Mouse (Mus musculus) intestine, embryonic 14.5 days (tissue): ENCODE results near the gene Tspan9. TPM values are rescaled to one million over a fixed set of nuclear protein-coding genes. Genes with fewer than 3 reads are reported as not detected.
A peak's percentile ranks its signal among the peaks of the same experiment; 100 is the strongest.

ENCODE experiments used
- ATAC-seq: fragments of 200-750 bp; cut with Nextera tagmentation; replicated peaks from 2 replicates; pipeline ENCODE4 v1.8.0; 2017; ENCODE audit warnings: low read depth, moderate number of reproducible peaks, moderate TSS enrichment, moderate library complexity; ENCODE audit not compliant: low FRiP score, low TSS enrichment
- DNase-seq: peaks from one replicate; pipeline ENCODE4 v3.0.0-alpha.2; 2018; ENCODE audit warnings: low spot score
- H3K27ac ChIP-seq: fragments of 300-500 bp; sonication (generic); 2 replicates; pipeline ENCODE4 v1.5.1; 2014; ENCODE audit warnings: low read depth, mild to moderate bottlenecking, control low read depth
- H3K27me3 ChIP-seq: fragments of 300-500 bp; sonication (generic); replicated peaks from 2 replicates; pipeline ENCODE4 v1.6.1; 2014; ENCODE audit warnings: low read length, control low read depth; ENCODE audit not compliant: control insufficient read depth, insufficient read depth
- H3K36me3 ChIP-seq: fragments of 300-500 bp; sonication (generic); 2 replicates; pipeline ENCODE4 v1.6.1; 2014; ENCODE audit warnings: low read length, control low read depth; ENCODE audit not compliant: control insufficient read depth, insufficient read depth
- H3K4me1 ChIP-seq: fragments of 300-500 bp; sonication (generic); replicated peaks from 2 replicates; pipeline ENCODE4 v1.6.1; 2014; ENCODE audit warnings: low read length, control low read depth, mixed read lengths; ENCODE audit not compliant: control insufficient read depth, insufficient read depth
- H3K4me2 ChIP-seq: fragments of 300-500 bp; sonication (generic); 2 replicates; pipeline ENCODE4 v1.6.1; 2014; ENCODE audit warnings: low read length
- H3K4me3 ChIP-seq: fragments of 300-500 bp; sonication (generic); 2 replicates; pipeline ENCODE4 v1.5.1; 2014; ENCODE audit warnings: low read depth, low read length, control low read depth, mixed read lengths
- H3K9ac ChIP-seq: fragments of 300-500 bp; sonication (generic); 2 replicates; pipeline ENCODE4 v1.6.1; 2014; ENCODE audit warnings: mild to moderate bottlenecking, low read length
- H3K9me3 ChIP-seq: fragments of 300-500 bp; sonication (generic); 2 replicates; pipeline ENCODE4 v1.6.1; 2016; ENCODE audit warnings: low read length, control low read depth; ENCODE audit not compliant: control insufficient read depth
- WGBS: fragments of 180-500 bp; shearing (Covaris S2); extraction: QIAGEN DNeasy Blood & Tissue Kit; methylation state at CpG from one replicate; pipeline ENCODE4 v1.1.7; 2014; 5-methylcytosine and 5-hydroxymethylcytosine counted together
- polyA plus RNA-seq: library from polyadenylated mRNA; unstranded; fragments of >200 nt; fragmentation: Nextera tagmentation; extraction: Ambion mirVana; gene quantifications from 2 replicates; pipeline ENCODE4 v1.2.1, GENCODE M21; 2014

Tspan9 gene
- polyA plus RNA-seq, 1 experiment from 2014 or later, result 113 TPM

- H3K4me3 ChIP-seq, result no peak overlapping the region
- no peak overlapping the region for H3K9ac ChIP-seq
- no peaks in the 10 kb centered on the region for H3K9me3 ChIP-seq
- no peak for DNase-seq
- WGBS, result 82% methylated on average over 19 of the region's 19 CpGs
- H3K27me3 ChIP-seq, result no peaks in the 10 kb centered on the region
- H3K27ac ChIP-seq, result no peak overlapping the region
- ATAC-seq, result no peak
- no peak overlapping the region for H3K4me2 ChIP-seq
- H3K4me1 ChIP-seq, result peaks cover 22% of the 10 kb centered on the region
- 0 out of 2 replicates have a peak, but pooled peaks cover 3% of the 10 kb centered on the region for H3K36me3 ChIP-seq
Measured at GRCm38 (mm10) chr6:128070072-128070872, 73.1 kb downstream of the Tspan9 start.

GRCm38 (mm10) chr6:128068144-128068543 lies 75.2 kb downstream of the Tspan9 start:
- no peak for ATAC-seq
- H3K4me2 ChIP-seq, result no peak overlapping the region
- no peaks in the 10 kb centered on the region for H3K27me3 ChIP-seq
- no peak for DNase-seq
- no peaks in the 10 kb centered on the region for H3K9me3 ChIP-seq
- H3K4me3 ChIP-seq, result no peak overlapping the region
- no peak overlapping the region for H3K27ac ChIP-seq
- 93% methylated on average over 8 of the region's 8 CpGs for WGBS
- peaks cover 6% of the 10 kb centered on the region; the same call in 1 of the 2 replicates for H3K36me3 ChIP-seq
- H3K9ac ChIP-seq, result no peak overlapping the region
- H3K4me1 ChIP-seq, result peaks cover 17% of the 10 kb centered on the region

GRCm38 (mm10) chr6:128065982-128066381 lies 77.4 kb downstream of the Tspan9 start:
- no peak overlapping the region for H3K9ac ChIP-seq
- 0 out of 2 replicates have a peak, but pooled peaks have one; percentile 51 for ATAC-seq
- H3K4me1 ChIP-seq, result peaks cover 17% of the 10 kb centered on the region
- H3K4me2 ChIP-seq, result no peak overlapping the region
- 20% methylated on average over 7 of the region's 7 CpGs for WGBS
- no peak overlapping the region for H3K4me3 ChIP-seq
- H3K27ac ChIP-seq, result peak overlapping the region; percentile 29; the same call in 1 of the 2 replicates
- no peaks in the 10 kb centered on the region for H3K27me3 ChIP-seq
- H3K9me3 ChIP-seq, result no peaks in the 10 kb centered on the region
- no peak for DNase-seq
- peaks cover 6% of the 10 kb centered on the region; the same call in 1 of the 2 replicates for H3K36me3 ChIP-seq

- Histone ChIP-seq H3K4me3 (no peak overlapping the region), H3K36me3 (peaks cover 6% of the 10 kb centered on the region; the same call in 1 of the 2 replicates), H3K9ac (no peak overlapping the region), H3K4me1 (peaks cover 17% of the 10 kb centered on the region), H3K27me3 (no peaks in the 10 kb centered on the region), H3K9me3 (no peaks in the 10 kb centered on the region), H3K4me2 (no peak overlapping the region), H3K27ac (no peak overlapping the region)
- DNase-seq, result no peak
- no peak for ATAC-seq
- 81% methylated on average over 1 of the region's 1 CpGs for WGBS
Measured at GRCm38 (mm10) chr6:128063501-128063900, 79.9 kb downstream of the Tspan9 start.

GRCm38 (mm10) chr6:128062784-128063183 lies 80.6 kb downstream of the Tspan9 start:
- Histone ChIP-seq H3K4me3 (no peak overlapping the region), H3K27me3 (no peaks in the 10 kb centered on the region), H3K27ac (no peak overlapping the region), H3K4me2 (no peak overlapping the region), H3K9me3 (no peaks in the 10 kb centered on the region), H3K4me1 (peaks cover 17% of the 10 kb centered on the region), H3K36me3 (peaks cover 6% of the 10 kb centered on the region; the same call in 1 of the 2 replicates), H3K9ac (no peak overlapping the region)
- no peak for DNase-seq
- WGBS, result 87% methylated on average over 6 of the region's 6 CpGs
- no peak for ATAC-seq

- Histone ChIP-seq H3K9me3 (no peaks in the 10 kb centered on the region), H3K9ac (no peak overlapping the region), H3K27me3 (no peaks in the 10 kb centered on the region), H3K36me3 (peaks cover 3% of the 10 kb centered on the region; the same call in 1 of the 2 replicates), H3K4me3 (no peak overlapping the region), H3K4me2 (no peak overlapping the region), H3K4me1 (peaks cover 17% of the 10 kb centered on the region), H3K27ac (no peak overlapping the region)
- ATAC-seq (no peak), DNase-seq (no peak)
- 87% methylated on average over 13 of the region's 13 CpGs for WGBS
Measured at GRCm38 (mm10) chr6:128062216-128062615, 81.2 kb downstream of the Tspan9 start.

- H3K9ac ChIP-seq, result no peak overlapping the region
- H3K27me3 ChIP-seq, result no peaks in the 10 kb centered on the region
- H3K4me3 ChIP-seq, result no peak overlapping the region
- DNase-seq (no peak), ATAC-seq (no peak)
- no peak overlapping the region for H3K27ac ChIP-seq
- H3K4me1 ChIP-seq, result peaks cover 13% of the 10 kb centered on the region
- no peak overlapping the region for H3K4me2 ChIP-seq
- no peaks in the 10 kb centered on the region for H3K9me3 ChIP-seq
- 90% methylated on average over 5 of the region's 5 CpGs for WGBS
- peaks cover 3% of the 10 kb centered on the region; the same call in 1 of the 2 replicates for H3K36me3 ChIP-seq
Measured at GRCm38 (mm10) chr6:128061342-128061741, 82.1 kb downstream of the Tspan9 start.

- no peak overlapping the region for H3K4me2 ChIP-seq
- no peak overlapping the region for H3K9ac ChIP-seq
- no peak overlapping the region for H3K4me3 ChIP-seq
- H3K9me3 ChIP-seq, result no peaks in the 10 kb centered on the region
- no peak overlapping the region for H3K27ac ChIP-seq
- no peaks in the 10 kb centered on the region for H3K4me1 ChIP-seq
- no peaks in the 10 kb centered on the region for H3K36me3 ChIP-seq
- ATAC-seq (no peak), DNase-seq (no peak)
- H3K27me3 ChIP-seq, result no peaks in the 10 kb centered on the region
- 32% methylated on average over 9 of the region's 9 CpGs for WGBS
Measured at GRCm38 (mm10) chr6:128058570-128058969, 84.8 kb downstream of the Tspan9 start.

GRCm38 (mm10) chr6:128058157-128058556 lies 85.2 kb downstream of the Tspan9 start:
- no peak overlapping the region for H3K4me3 ChIP-seq
- no peak overlapping the region for H3K27ac ChIP-seq
- ATAC-seq (no peak), DNase-seq (no peak)
- no peak overlapping the region for H3K4me2 ChIP-seq
- no peaks in the 10 kb centered on the region for H3K9me3 ChIP-seq
- H3K27me3 ChIP-seq, result no peaks in the 10 kb centered on the region
- no peaks in the 10 kb centered on the region for H3K36me3 ChIP-seq
- H3K9ac ChIP-seq, result no peak overlapping the region
- H3K4me1 ChIP-seq, result no peaks in the 10 kb centered on the region
- WGBS, result 63% methylated on average over 7 of the region's 7 CpGs
